Mouse (Mus musculus): ENCODE data around the gene Enox2.
"Not testable (repeated sequence)": the region's sequence is repeated elsewhere in the genome, so short reads cannot be mapped to it uniquely, and the experiment has no call there.

Enox2 gene

DNA sequence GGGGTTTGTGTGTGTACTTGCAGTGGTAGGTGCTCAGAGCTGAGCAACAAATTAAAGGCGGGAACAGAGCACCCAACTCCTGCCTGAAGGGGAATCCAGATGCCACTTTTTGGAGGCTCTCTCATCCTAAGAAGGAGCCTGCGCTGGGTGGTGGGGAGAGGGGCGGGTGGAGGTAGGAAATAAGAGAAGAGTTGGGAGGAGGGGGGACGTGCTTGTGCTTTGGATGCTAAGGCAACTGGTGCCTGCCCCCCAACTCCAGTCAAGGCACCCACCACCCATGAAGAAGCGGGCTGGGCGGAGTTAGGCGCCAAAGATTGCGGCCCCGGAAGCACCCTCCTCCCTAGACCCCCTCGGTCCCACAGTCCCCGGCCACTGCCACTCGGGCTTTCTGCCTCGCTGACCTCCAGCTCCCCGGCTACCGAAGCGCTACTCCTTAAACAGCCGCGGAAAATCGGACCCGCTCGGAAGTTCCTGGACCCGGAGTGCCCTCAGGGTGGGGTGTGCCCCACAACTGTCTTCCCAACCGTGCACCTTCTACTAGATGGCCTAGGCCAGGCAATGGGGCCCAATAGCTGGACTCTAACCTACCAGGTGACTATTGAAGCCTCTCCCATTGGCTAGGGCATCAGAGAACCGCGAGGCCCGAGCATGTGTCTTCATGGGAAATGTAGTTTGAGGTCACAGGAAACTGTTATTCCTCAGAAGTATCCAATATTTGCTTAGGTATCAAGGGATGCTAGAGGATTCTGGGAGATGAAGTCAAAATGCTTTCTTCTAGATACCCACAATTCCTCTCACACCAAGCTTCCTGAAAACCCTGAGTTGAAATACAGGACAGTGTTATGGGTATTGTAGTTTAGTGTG lies at the start of gene Enox2:
Gene Enox2 (minus strand): TSS at position 560 of the 864 bp plus-strand sequence.
- peak; percentile 68 for DNase-seq (ENCODE audit: low spot score)

- DNase-seq (ENCODE audit: low spot score), result no peak
These were observed 21.4 kb upstream of the Enox2 start for GRCm38 (mm10) chrX:49309496-49309895.

- DNase-seq (ENCODE audit: low spot score), result no peak
These were observed 18.6 kb upstream of the Enox2 start for GRCm38 (mm10) chrX:49306659-49307058.

- DNase-seq (ENCODE audit: low spot score), result no peak
These were observed 8.0 kb downstream of the Enox2 start for GRCm38 (mm10) chrX:49279918-49280586.

DNA sequence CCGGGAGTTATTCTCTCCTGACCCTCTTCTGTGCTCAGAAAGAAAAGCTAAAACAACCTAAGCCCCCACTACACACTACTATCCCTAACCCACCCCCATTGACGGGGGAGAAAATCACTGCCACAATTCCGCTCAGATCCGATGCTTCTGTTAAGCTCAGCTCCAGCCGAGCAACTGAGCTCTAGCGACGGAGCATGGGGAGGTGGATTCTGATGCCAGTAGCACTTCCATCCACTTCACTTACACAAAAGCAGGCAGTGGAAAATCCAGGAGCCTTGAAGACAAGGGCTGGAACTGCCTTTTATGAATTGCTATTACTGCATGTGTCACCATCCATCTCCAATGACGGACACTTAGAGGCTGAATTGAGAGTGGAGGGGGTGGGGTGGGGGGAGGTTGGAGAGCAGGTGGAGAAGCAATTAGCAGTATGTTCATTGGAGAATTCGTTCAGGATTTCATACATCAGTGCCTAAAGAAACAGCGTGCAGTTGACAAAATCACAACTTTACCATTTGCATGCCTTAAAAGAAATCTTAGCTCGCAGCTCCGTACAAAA lies 14.5 kb downstream of the Enox2 start:
- no peak for DNase-seq (ENCODE audit: low spot score)

DNA sequence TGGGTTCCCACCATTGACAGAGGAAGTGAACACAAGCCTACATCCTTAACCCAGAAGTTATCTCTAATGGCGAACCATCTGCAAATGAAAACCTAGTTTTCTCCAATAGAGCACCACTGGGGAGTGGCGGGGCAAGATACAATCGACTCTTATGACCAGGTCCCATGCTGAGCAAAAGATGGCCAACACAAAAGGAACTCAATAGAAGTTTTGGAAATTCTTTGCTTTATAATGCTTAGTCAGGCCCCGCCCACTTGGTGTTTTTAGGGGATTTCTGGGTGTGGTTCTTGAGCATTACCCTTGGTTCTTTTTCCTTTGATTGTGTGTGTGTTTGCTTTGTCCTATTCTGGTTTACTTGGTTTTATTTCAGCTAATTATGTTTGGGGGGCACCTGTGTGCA lies 37.2 kb downstream of the Enox2 start:
- no peak for DNase-seq (ENCODE audit: low spot score)

DNA sequence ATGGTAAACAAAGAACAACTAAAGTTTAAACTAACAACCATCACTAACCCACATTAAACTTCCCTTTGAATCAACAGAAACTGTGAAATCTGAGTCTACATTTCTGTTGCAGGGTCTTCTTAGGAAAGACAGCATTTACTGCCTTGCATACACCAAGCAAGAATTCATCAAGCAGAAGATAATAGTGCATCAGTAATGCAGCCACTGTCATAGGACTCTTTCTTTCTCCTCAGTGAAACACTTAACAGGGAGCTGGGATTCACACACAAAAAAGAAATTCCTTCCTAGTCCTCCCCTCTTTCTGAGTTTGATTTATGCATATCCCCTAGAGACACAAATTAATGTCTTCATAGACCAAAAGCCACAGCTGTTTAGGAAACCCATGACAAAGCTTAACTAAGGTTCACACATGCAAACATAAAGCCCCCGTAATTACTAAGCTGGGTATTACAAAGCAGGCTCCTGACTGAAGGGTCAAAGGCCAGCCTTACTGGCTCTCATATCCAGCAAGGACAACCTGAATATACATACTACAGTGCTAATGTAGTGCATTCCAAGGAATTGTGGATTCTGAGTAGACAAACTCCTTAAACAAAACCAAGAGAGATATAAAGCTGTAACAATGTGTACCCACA lies 62.1 kb downstream of the Enox2 start:
- no peak for DNase-seq (ENCODE audit: low spot score)

- DNase-seq (ENCODE audit: low spot score), result no peak
These were observed 71.6 kb downstream of the Enox2 start for GRCm38 (mm10) chrX:49216422-49216821.

DNA sequence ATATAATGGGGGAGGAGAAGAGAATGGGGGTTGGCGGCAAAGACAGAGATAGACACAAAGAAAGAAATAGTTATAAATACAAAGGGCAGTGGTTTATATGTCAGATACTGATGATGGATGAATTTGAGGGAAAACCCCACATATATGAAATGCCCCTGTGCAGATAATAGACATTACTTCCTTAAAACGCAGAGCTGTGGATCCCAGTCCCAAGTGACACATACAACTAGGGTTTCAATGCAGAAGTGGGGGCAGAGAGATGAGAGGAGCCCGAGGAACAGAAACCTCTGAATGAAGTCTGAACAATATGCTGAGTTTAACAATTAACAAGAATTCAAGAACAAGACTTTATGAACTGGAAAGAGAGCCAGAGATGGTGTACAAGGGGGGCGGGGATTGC lies 91.7 kb downstream of the Enox2 start:
- DNase-seq (ENCODE audit: low spot score), result no peak

DNA sequence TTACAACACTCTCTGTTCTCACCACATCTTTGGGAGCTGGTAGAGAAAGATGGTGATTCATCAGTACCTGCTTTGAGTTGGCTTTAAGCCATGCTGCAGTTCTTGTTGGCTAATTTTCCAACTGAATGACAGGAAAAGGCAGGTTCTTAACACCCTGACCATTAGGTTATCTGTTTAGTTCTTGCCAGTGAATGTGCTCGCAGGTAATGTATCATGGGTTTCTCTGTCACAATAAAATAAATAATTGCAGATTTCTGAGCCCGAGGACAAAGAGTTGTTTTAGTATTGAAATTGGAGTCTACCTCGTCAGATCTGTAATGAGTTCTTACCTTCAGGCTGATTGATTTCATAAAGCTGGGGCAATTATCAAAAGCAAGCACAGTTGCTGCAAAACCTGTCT lies 106.9 kb downstream of the Enox2 start:
- DNase-seq (ENCODE audit: low spot score), result no peak

DNA sequence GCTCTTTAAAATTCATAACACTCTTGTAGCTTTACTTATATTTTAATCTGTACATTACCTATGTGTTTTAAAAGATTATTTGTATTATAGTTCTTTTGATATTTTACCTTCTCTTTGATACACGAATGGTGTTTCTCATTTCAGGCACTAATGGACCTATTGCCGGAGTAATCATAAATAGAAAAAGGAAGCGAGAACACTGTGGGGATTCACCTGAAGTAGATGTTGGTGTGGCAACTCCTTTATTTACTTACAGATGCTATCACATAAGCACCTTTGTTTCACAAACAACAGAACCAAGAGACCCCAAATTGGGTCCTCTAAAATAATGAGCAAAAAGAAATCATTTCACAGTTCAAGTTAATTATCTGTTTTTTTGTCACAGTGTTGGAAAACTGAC lies 109.4 kb downstream of the Enox2 start:
- no peak for DNase-seq (ENCODE audit: low spot score)

DNA sequence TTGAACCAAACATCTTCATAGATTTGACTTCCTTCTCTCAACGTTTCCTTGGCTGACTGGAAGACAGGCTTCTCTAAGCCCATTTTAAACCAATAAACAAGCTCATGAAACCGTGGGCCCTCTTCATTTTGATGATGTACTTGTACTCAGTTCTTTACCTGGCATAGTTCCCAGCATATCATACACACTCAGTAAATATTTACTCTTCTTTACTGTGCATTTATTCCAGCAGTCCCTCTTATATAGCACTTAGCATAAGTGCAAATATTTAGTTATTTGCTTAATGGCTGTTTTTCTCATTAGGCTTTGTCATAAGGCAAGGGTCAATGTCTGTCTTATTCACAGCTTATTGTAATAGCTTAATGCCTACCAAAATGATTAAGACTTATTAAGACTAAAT lies 133.8 kb downstream of the Enox2 start:
- DNase-seq (ENCODE audit: low spot score), result no peak

- DNase-seq (ENCODE audit: low spot score), result no peak
These were observed 163.2 kb downstream of the Enox2 start for GRCm38 (mm10) chrX:49124774-49125429.

GRCm38 (mm10) chrX:49116465-49116864 lies 171.6 kb downstream of the Enox2 start:
- DNase-seq (ENCODE audit: low spot score), result no peak

DNA sequence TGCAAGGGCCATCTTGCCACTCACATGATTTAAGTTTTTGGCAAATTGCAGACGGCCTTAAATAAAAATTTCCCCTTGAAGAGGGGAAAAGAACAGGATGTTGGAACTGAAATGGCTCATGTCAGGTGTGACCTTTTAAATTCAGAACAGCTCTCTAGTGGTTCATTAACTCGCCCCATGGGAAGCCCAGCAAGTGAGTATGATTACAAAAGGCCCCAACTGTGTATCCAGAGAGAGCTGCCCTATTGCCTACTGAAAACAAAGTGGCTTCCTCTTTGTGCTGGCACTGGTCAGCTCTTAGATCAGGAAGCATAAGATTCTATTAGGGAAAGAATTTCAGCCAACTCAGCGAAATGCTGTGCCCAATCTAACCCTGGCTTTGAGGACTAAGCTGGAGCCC lies 175.6 kb downstream of the Enox2 start:
- no peak for DNase-seq (ENCODE audit: low spot score)

- DNase-seq (ENCODE audit: low spot score), result not testable (repeated sequence)
These were observed 187.5 kb downstream of the Enox2 start for GRCm38 (mm10) chrX:49100542-49100941.

DNA sequence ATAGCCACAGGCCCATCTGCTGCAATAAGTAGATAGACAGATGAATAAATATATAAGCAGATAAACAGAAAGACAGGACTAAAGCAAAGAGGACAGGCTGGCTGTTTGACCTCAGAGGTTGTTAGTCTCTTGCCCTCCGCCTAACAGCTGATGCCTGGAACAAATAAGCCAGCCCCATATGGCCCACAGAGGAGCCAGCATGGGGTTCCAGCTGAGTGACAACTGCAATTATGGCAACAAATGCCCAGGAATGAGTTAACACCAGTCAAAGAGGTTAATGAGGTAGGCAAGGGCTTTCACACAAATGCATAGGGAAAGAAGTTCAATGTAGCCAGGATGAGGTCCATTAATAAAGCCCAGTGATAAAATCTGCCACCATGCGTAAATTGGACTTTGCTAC lies 191.8 kb downstream of the Enox2 start:
- no peak for DNase-seq (ENCODE audit: low spot score)

DNA sequence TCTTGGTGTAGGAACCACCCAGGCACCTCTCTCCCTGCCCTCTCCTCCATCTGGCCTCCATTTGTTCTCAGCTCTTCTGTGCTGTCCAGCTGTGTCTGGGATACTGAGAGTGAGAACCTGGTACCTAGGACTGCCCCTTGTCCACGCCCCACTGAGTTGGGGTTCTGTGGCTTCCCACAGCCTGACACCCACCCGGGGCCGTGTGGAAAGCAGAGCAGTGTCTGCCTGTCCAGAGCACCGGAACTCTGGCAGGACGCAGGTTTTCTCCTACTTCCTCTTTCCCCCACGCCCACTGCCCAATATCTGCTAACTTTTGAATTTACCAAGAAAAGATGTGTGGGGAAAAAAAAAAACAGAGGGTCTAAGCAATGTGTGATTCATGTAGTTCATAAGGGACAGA lies 213.0 kb downstream of the Enox2 start:
- DNase-seq (ENCODE audit: low spot score), result no peak

DNA sequence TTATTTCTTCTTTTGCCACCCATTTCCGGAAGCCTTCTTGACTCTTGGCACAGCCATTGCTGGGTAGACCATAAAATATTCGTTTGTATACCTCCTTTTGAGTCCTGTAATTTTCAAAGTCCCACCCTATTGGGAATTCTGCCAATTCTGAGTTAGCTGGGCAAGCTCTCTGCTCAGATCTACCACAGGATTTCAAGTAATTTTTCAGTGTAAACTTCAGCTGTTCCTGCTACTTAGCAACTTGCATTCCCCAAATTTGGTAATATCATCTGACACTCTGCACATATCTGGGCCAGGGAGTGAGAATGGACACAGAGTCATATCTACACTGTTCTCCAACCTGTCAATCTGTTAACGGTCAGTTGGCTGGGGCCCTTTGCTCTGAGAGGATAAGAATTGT lies 214.5 kb downstream of the Enox2 start:
- no peak for DNase-seq (ENCODE audit: low spot score)

DNA sequence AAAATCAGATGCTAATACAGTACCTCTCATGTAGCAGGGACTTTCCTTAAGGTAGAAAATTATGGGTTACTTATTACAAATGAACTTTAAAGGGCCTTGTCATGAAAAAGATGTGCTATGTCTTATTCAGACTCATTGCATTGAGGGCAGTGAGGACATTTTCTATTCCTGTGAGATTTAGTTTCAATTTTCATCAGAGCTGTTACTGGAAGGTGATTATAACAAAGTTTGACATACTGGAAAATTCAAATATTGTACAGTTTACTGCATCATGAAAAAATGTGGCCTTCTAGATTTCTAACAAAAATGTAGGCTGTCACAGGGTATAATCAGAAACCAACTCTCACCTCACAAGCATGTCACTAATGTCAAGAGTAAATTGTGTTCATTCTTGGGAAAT lies 242.9 kb downstream of the Enox2 start:
- no peak for DNase-seq (ENCODE audit: low spot score)

DNA sequence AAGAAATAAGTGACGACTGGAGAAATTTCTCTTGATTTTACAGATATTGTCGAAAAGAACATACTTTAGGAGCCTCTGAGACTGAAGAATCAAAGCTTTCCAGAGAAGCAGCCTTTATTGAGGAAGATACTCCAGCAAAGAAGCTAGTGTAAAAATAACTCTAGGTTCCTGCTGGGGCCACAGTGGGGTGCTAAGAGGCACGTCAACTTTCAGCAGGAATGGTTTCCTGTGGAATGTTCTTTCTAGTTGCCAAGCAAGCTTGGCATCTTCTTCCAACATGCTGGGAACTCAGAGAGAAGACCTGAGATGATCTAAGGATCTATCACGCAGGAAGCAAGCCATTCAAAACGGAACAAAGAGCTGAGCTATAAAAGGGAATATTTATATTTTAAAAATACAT lies 278.3 kb downstream of the Enox2 start:
- no peak for DNase-seq (ENCODE audit: low spot score)

DNA sequence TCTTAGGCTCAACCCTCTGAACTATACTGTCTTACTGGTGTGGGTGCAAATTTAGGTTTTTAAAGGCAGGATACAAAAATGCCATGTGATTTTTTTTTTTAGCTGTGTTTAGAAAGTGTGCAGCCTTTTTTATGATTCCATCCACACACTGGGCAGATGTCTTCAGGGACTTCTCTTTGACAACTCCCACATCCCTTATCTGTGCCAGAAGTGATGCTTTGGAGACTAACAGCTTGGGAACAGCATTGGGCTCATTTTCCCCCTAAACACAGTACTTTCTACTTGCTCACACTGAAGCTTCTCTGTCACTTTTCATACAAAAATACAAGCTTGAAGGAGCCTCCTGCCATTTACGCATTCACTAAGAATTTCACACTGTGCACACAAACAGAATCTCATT lies 282.4 kb downstream of the Enox2 start:
- DNase-seq (ENCODE audit: low spot score), result no peak

All from testis, postnatal 10 days (tissue).